Mouse (Mus musculus) adipocyte (in vitro differentiated cells): ENCODE measurements around the gene Inpp5e.
"Not testable (repeated sequence)": the region's sequence is repeated elsewhere in the genome, so short reads cannot be mapped to it uniquely, and the experiment has no call there.

Experiments used
- DNase-seq: peaks from one replicate; pipeline ENCODE4 v3.0.0-alpha.2; 2016; ENCODE audit warnings: low spot score

Gene Inpp5e

GRCm38 (mm10) chr2:26418120-26418519 is 9.1 kb upstream of the Inpp5e start:
- peak; percentile 43 for DNase-seq

GRCm38 (mm10) chr2:26417066-26417465 is 8.1 kb upstream of the Inpp5e start:
- no peak for DNase-seq

- DNase-seq, result peak; percentile 56
Observed at GRCm38 (mm10) chr2:26410931-26411411, 2.0 kb upstream of the Inpp5e start.

GRCm38 (mm10) chr2:26410091-26410490 is 1.1 kb upstream of the Inpp5e start:
- peak; percentile 26 for DNase-seq

- no peak for DNase-seq
Observed at GRCm38 (mm10) chr2:26409362-26409761, 359 bp upstream of the Inpp5e start.

- no peak for DNase-seq
Observed at GRCm38 (mm10) chr2:26403306-26403705, 5.7 kb downstream of the Inpp5e start.

- no peak for DNase-seq
Observed at GRCm38 (mm10) chr2:26402265-26402664, 6.7 kb downstream of the Inpp5e start.

- DNase-seq, result no peak
Observed at GRCm38 (mm10) chr2:26401023-26401422, 8.0 kb downstream of the Inpp5e start.

GRCm38 (mm10) chr2:26400296-26400695 is 8.7 kb downstream of the Inpp5e start:
- DNase-seq, result no peak

GRCm38 (mm10) chr2:26399647-26400046 is 9.4 kb downstream of the Inpp5e start:
- peak; percentile 34 for DNase-seq

- DNase-seq, result no peak
Observed at GRCm38 (mm10) chr2:26398978-26399377, 10.0 kb downstream of the Inpp5e start.

- DNase-seq, result no peak
Observed at GRCm38 (mm10) chr2:26391617-26392016, 17.4 kb downstream of the Inpp5e start.

- DNase-seq, result no peak
Observed at GRCm38 (mm10) chr2:26390954-26391353, 18.0 kb downstream of the Inpp5e start.

GRCm38 (mm10) chr2:26389154-26389690 is 19.8 kb downstream of the Inpp5e start, which contains the start of the genes Entr1 and Pmpca:
Gene Entr1, minus strand, starts transcription at chr2:26389316.
Gene Pmpca, plus strand, starts transcription at chr2:26389339.
- DNase-seq, result peak; percentile 68

- no peak for DNase-seq
Observed at GRCm38 (mm10) chr2:26388682-26389153, 20.3 kb downstream of the Inpp5e start.

- DNase-seq, result no peak
Observed at GRCm38 (mm10) chr2:26387713-26388112, 21.3 kb downstream of the Inpp5e start.

GRCm38 (mm10) chr2:26380871-26381270 is 28.1 kb downstream of the Inpp5e start:
- DNase-seq, result not testable (repeated sequence)

- DNase-seq, result peak; percentile 72
Observed at GRCm38 (mm10) chr2:26380131-26380771, 28.8 kb downstream of the Inpp5e start, which contains the start of gene Snapc4. Gene Snapc4, minus strand, starts transcription at chr2:26380653.

GRCm38 (mm10) chr2:26372396-26372795 is 36.6 kb downstream of the Inpp5e start:
- no peak for DNase-seq

GRCm38 (mm10) chr2:26368572-26368971 is 40.4 kb downstream of the Inpp5e start:
- DNase-seq, result peak; percentile 10

- no peak for DNase-seq
Observed at GRCm38 (mm10) chr2:26367911-26368310, 41.1 kb downstream of the Inpp5e start.

GRCm38 (mm10) chr2:26364738-26365465 is 44.1 kb downstream of the Inpp5e start:
- peak; percentile 80 for DNase-seq

- DNase-seq, result no peak
Observed at GRCm38 (mm10) chr2:26363481-26363880, 45.5 kb downstream of the Inpp5e start.
